Mouse (Mus musculus) olfactory bulb, adult 2 months (tissue): ENCODE data around the gene Wt1.

Source experiments
- CTCF ChIP-seq: fragments of 200-500 bp; IDR thresholded peaks from 2 replicates; pipeline ENCODE4 v1.5.1; 2012; ENCODE audit warnings: low read depth, mild to moderate bottlenecking, low read length, moderate library complexity; ENCODE audit not compliant: insufficient read depth
- POLR2A ChIP-seq: fragments of 200-500 bp; IDR thresholded peaks from 2 replicates; pipeline ENCODE4 v1.6.1; 2012; ENCODE audit warnings: mild to moderate bottlenecking, low read depth, low read length, moderate library complexity; ENCODE audit not compliant: insufficient read depth

GRCm38 (mm10) chr2:105168137-105168536, 41.8 kb downstream of the Wt1 start:
- TF ChIP-seq CTCF (no peak), POLR2A (no peak)
